ENCODE assay signal across 24 mouse cellular contexts in the genomic region with DNA sequence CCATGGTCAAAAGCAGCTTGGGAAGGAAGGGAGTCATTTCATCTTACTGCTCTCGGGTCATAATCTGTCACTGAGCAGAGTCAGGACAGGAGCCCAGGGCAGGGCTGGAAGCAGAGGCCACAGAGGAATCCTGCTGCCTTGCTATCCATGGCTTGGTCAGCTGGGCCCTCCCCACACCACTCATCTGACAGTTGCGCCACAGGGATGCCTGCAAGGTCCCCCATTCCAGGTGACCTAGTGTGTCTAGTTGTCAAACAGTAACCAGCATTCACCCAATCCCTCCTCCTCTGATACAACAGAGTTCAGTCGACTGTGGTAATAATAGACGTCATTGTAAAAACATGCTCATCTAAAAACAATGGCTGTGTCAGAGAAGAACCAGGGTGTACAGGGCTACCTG. TPM values are rescaled to one million over a fixed set of nuclear protein-coding genes. Genes with fewer than 3 reads are reported as not detected.
DNase-seq lines count a peak whose midpoint lies in the region; ATAC-seq and TF ChIP-seq lines count a peak whose summit lies in the region.
"Had no signal": no experiment of that assay in that cellular context is flagged by ENCODE, and none has a peak within 500 bp of the region (broad histone marks: within the 10 kb centered on the region; RNA-seq: fewer than 3 reads in every experiment).

No protein-coding gene starts in this region.

- in situ Hi-C loops in Patski (cut with MboI; ENCODE audit: low pct_unique_long_range_greater_than_20kb) = no loop called here

- TF ChIP-seq CTCF in Patski (IDR thresholded peaks at IDR 0.05) = no peak
- TF ChIP-seq CTCF in liver, adult 2 months (IDR thresholded peaks at IDR 0.05; ENCODE audit: low read depth, low read length) = no peak
- TF ChIP-seq CTCF in forebrain, postnatal 0 days (IDR thresholded peaks at IDR 0.05; ENCODE audit: low read depth) = no peak

- peak; percentile 93 for ATAC-seq in Patski
- ATAC-seq in kidney, embryonic 15.5 days (replicated peaks; ENCODE audit: low FRiP score) = peak; percentile 65
- peak; percentile 88 for ATAC-seq in liver, embryonic 16.5 days (ENCODE audit: low read depth)
- no peak for ATAC-seq in forebrain, postnatal 0 days
- ATAC-seq: inflammation-experienced regulatory T-cells, adult 6 months; midbrain, embryonic 16.5 days had no signal

- 56% methylated on average over 4 of the region's 4 CpGs for WGBS in kidney, embryonic 15.5 days
- 27% methylated on average over 4 of the region's 4 CpGs for WGBS in liver, adult 2 months
- 70% methylated on average over 4 of the region's 4 CpGs for WGBS in liver, embryonic 16.5 days (ENCODE audit: insufficient replicate concordance)
- WGBS in forebrain, postnatal 0 days = 79% methylated on average over 4 of the region's 4 CpGs

- H3K9ac ChIP-seq in kidney, embryonic 15.5 days = no peak overlapping the region
- H3K9ac ChIP-seq in liver, adult 2 months (ENCODE audit: low read depth, low read length) = no peak overlapping the region
- no peak overlapping the region for H3K9ac ChIP-seq in liver, embryonic 16.5 days (ENCODE audit: low read depth, low read length)
- H3K9ac ChIP-seq in forebrain, postnatal 0 days = no peak overlapping the region
- H3K9ac ChIP-seq: heart, embryonic 15.5 days; hindbrain, embryonic 14.5 days had no signal

- CTCF ChIA-PET in Patski (lab: Charles Lee) = interaction anchor here (0.9 kb wide), 1 partner anchor 17 kb away, joined by 3 read pairs; no protein-coding TSS in a partner anchor

- DNase-seq in Patski (ENCODE audit: low read depth, low spot score) = peak; percentile 39
- DNase-seq in liver, adult 2 months (ENCODE audit: extremely low read depth, low read depth, low spot score) = peak; percentile 83
- no peak for DNase-seq in urinary bladder, postnatal 25 days (ENCODE audit: low spot score)
- DNase-seq in forebrain, postnatal 0 days = no peak
- DNase-seq in spleen, adult 18-20 months = no peak
- DNase-seq: adrenal gland, adult 8-10 months; B cell, adult 2 months; cerebellum, adult 11-12 months; cerebellum, postnatal 10 days; gastrocnemius, postnatal 36 days; heart, adult 2 months; heart, postnatal 36 days; lung, postnatal 4 days had no signal

- no peaks in the 10 kb centered on the region for H3K27me3 ChIP-seq in Patski
- H3K27me3 ChIP-seq in kidney, embryonic 15.5 days = no peaks in the 10 kb centered on the region
- no peaks in the 10 kb centered on the region for H3K27me3 ChIP-seq in liver, adult 2 months (ENCODE audit: control insufficient read depth, insufficient read depth, low read length)
- no peaks in the 10 kb centered on the region for H3K27me3 ChIP-seq in liver, embryonic 16.5 days (ENCODE audit: control insufficient read depth, insufficient read depth, low read depth, low read length)
- H3K27me3 ChIP-seq in forebrain, postnatal 0 days (ENCODE audit: insufficient read depth, low read length) = no peaks in the 10 kb centered on the region
- H3K27me3 ChIP-seq: CH12.LX; heart, embryonic 15.5 days had no signal

- no peak for TF ChIP-seq POLR2A in liver, adult 2 months (IDR thresholded peaks at IDR 0.05; ENCODE audit: extremely low read depth, insufficient read depth, low read length)

- POLR2A ChIA-PET in Patski (lab: Charles Lee) = no interaction called here

- H3K9me3 ChIP-seq in kidney, embryonic 15.5 days (replicated peaks) = no peaks in the 10 kb centered on the region
- H3K9me3 ChIP-seq in liver, embryonic 16.5 days (replicated peaks; ENCODE audit: control insufficient read depth, low read length) = no peaks in the 10 kb centered on the region
- no peaks in the 10 kb centered on the region for H3K9me3 ChIP-seq in forebrain, postnatal 0 days (ENCODE audit: low read length)
- H3K9me3 ChIP-seq: G1E; heart, embryonic 15.5 days had no signal

- H3K27ac ChIP-seq in kidney, embryonic 15.5 days = no peak overlapping the region
- H3K27ac ChIP-seq in liver, adult 2 months (replicated peaks; ENCODE audit: insufficient read depth, low read depth, low read length) = peak overlapping the region; percentile 7; the same call in 1 of the 2 replicates
- H3K27ac ChIP-seq in liver, embryonic 16.5 days (ENCODE audit: low read length) = peak overlapping the region; percentile 33; the same call in 1 of the 2 replicates
- no peak overlapping the region for H3K27ac ChIP-seq in forebrain, postnatal 0 days (ENCODE audit: low read depth, low read length)
- H3K27ac ChIP-seq: heart, adult 2 months; heart, embryonic 15.5 days; hindbrain, embryonic 14.5 days; left cerebral cortex, adult 2 months had no signal

- H3K79me2 ChIP-seq in liver, adult 2 months (ENCODE audit: control insufficient read depth, insufficient read depth, low read length) = no peaks in the 10 kb centered on the region

- H3K4me2 ChIP-seq in kidney, embryonic 15.5 days = no peak overlapping the region
- H3K4me2 ChIP-seq in liver, embryonic 16.5 days (ENCODE audit: low read depth, low read length) = no peak overlapping the region
- H3K4me2 ChIP-seq in forebrain, postnatal 0 days (ENCODE audit: low read depth) = no peak overlapping the region
- H3K4me2 ChIP-seq: heart, embryonic 15.5 days; hindbrain, embryonic 14.5 days had no signal

- H3K4me3 ChIP-seq in kidney, embryonic 15.5 days (replicated peaks) = no peak overlapping the region
- H3K4me3 ChIP-seq in liver, adult 2 months (ENCODE audit: insufficient read depth, low read depth, low read length) = no peak overlapping the region
- no peak overlapping the region for H3K4me3 ChIP-seq in liver, embryonic 16.5 days (ENCODE audit: low read depth, low read length)
- no peak overlapping the region for H3K4me3 ChIP-seq in forebrain, postnatal 0 days (ENCODE audit: low read depth, low read length)
- H3K4me3 ChIP-seq: heart, adult 2 months; heart, embryonic 15.5 days; left cerebral cortex, adult 2 months; myocyte had no signal

- peaks cover 14% of the 10 kb centered on the region; the same call in 1 of the 2 replicates for H3K4me1 ChIP-seq in kidney, embryonic 15.5 days
- peaks cover 3% of the 10 kb centered on the region; the same call in 1 of the 2 replicates for H3K4me1 ChIP-seq in liver, adult 2 months (ENCODE audit: control insufficient read depth, insufficient read depth, low read length)
- H3K4me1 ChIP-seq in liver, embryonic 16.5 days (ENCODE audit: control insufficient read depth, low read depth, low read length) = no peaks in the 10 kb centered on the region; the same call in 1 of the 2 replicates
- H3K4me1 ChIP-seq in forebrain, postnatal 0 days (ENCODE audit: insufficient read depth) = no peaks in the 10 kb centered on the region
- H3K4me1 ChIP-seq: heart, embryonic 15.5 days had no signal

- H3K36me3 ChIP-seq in kidney, embryonic 15.5 days = peaks cover 14% of the 10 kb centered on the region
- H3K36me3 ChIP-seq in liver, adult 2 months (ENCODE audit: control insufficient read depth, insufficient read depth, low read length) = peaks cover 93% of the 10 kb centered on the region
- peaks cover 44% of the 10 kb centered on the region for H3K36me3 ChIP-seq in liver, embryonic 16.5 days (ENCODE audit: control insufficient read depth, insufficient read depth)
- H3K36me3 ChIP-seq in forebrain, postnatal 0 days (ENCODE audit: insufficient read depth) = peaks cover 19% of the 10 kb centered on the region

RNA-seq across cellular contexts. Expression of gene Cenpu, which starts 22.3 kb away (rescaled TPM):
- polyA plus RNA-seq in Patski (2021) = 7.9 TPM
- polyA plus RNA-seq in kidney, embryonic 15.5 days (2015; fragmentation: Nextera tagmentation; extraction: Ambion mirVana) = 18.5 and 19.7 TPM in 2 replicates
- 0.47 and 0.65 TPM in 2 replicates for total RNA-seq in liver, adult 2 months (2014; rRNA removed)
- 0.15 and 0.44 TPM in 2 replicates for polyA plus RNA-seq in liver, adult 2 months (2012; rRNA removed)
- polyA plus RNA-seq in liver, embryonic 16.5 days (2015; fragmentation: Nextera tagmentation; extraction: Ambion mirVana) = 12.3 and 14.1 TPM in 2 replicates
- total RNA-seq in forebrain, postnatal 0 days (2014; rRNA removed) = 10.1 and 11.5 TPM in 2 replicates
- 7.3 and 8.3 TPM in 2 replicates for polyA plus RNA-seq in forebrain, postnatal 0 days (2015; fragmentation: Nextera tagmentation; extraction: Ambion mirVana)
- total RNA-seq: gastrocnemius, adult 18-20 months had no signal

RNA-seq across cellular contexts. Expression of gene Acsl1, which starts 58.7 kb away (rescaled TPM):
- 43.4 TPM for polyA plus RNA-seq in Patski (2021)
- polyA plus RNA-seq in kidney, embryonic 15.5 days (2015; fragmentation: Nextera tagmentation; extraction: Ambion mirVana) = 18.5 and 18.8 TPM in 2 replicates
- total RNA-seq in liver, adult 2 months (2014; rRNA removed) = 447 and 506 TPM in 2 replicates
- 322 and 338 TPM in 2 replicates for polyA plus RNA-seq in liver, adult 2 months (2012; rRNA removed)
- polyA plus RNA-seq in liver, embryonic 16.5 days (2015; fragmentation: Nextera tagmentation; extraction: Ambion mirVana) = 139 and 168 TPM in 2 replicates
- total RNA-seq in forebrain, postnatal 0 days (2014; rRNA removed) = 35.5 and 44.2 TPM in 2 replicates
- polyA plus RNA-seq in forebrain, postnatal 0 days (2015; fragmentation: Nextera tagmentation; extraction: Ambion mirVana) = 20.4 and 26.2 TPM in 2 replicates

Comparison
In these comparisons a context has a peak if more than half of its experiments do, and no peak if none do; other contexts are left out.
1. DNase-seq: peak in Patski (single experiment) and liver, adult 2 months (single experiment); none in urinary bladder, postnatal 25 days (single experiment), forebrain, postnatal 0 days (single experiment) and spleen, adult 18-20 months (0 of 2).
2. H3K27ac ChIP-seq: peak in liver, adult 2 months (single experiment) and liver, embryonic 16.5 days (single experiment); none in kidney, embryonic 15.5 days (single experiment) and forebrain, postnatal 0 days (single experiment).